Mouse (Mus musculus): ENCODE results near the gene Suv39h1. TPM values are rescaled to one million over a fixed set of nuclear protein-coding genes. Genes with fewer than 3 reads are reported as not detected.
A peak's percentile ranks its signal among the peaks of the same experiment; 100 is the strongest.
"Not testable (repeated sequence)": the region's sequence is repeated elsewhere in the genome, so short reads cannot be mapped to it uniquely, and the experiment has no call there.

Gene Suv39h1
- total and polyA plus RNA-seq, 2 experiments: 3.5 to 4.3 TPM

- H3K27ac ChIP-seq (replicated peaks; ENCODE audit: insufficient read depth, low read depth, low read length): no peak within 1 kb of the TSS
- WGBS: 25% methylated on average over 2 of the region's 2 CpGs
- no peak within 1 kb of the TSS for H3K4me3 ChIP-seq (ENCODE audit: insufficient read depth, low read depth, low read length)
- no peaks in the 10 kb centered on the region for H3K79me2 ChIP-seq (ENCODE audit: control insufficient read depth, insufficient read depth, low read length)
- no peak for TF ChIP-seq CTCF (IDR thresholded peaks at IDR 0.05; ENCODE audit: low read depth, low read length)
- TF ChIP-seq POLR2A (IDR thresholded peaks at IDR 0.05; ENCODE audit: extremely low read depth, insufficient read depth, low read length): no peak
- DNase-seq (ENCODE audit: extremely low read depth, low read depth, low spot score): peak; percentile 14
- no peaks in the 10 kb centered on the region for H3K36me3 ChIP-seq (ENCODE audit: control insufficient read depth, insufficient read depth, low read length)
- no peaks in the 10 kb centered on the region for H3K4me1 ChIP-seq (ENCODE audit: control insufficient read depth, insufficient read depth, low read length)
- H3K9ac ChIP-seq (ENCODE audit: low read depth, low read length): no peak within 1 kb of the TSS
- H3K27me3 ChIP-seq (ENCODE audit: control insufficient read depth, insufficient read depth, low read length): no peaks in the 10 kb centered on the region
These were observed 56.3 kb downstream of the Suv39h1 start, which contains the start of gene Glod5 for GRCm38 (mm10) chrX:8018286-8018685. Gene Glod5, minus strand, starts transcription at chrX:8018492.

DNA sequence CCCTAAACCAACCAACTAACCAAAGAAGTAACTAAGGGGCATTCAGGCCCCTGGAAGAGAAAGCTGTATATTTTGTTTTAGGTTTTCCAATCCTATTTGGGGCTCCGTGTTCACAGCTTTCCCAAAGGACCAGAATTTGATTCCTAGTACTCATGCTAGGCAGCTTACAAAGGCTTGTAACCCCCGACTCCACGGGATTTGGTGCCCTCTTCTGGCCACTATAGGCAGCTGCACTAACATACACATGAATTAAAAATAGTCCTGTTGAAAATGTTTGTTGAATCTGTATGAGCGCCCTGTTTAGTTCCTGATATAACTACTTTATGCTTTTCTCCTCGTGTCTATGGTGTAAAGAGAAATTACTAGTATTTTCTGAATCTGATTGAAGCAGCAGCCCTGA lies 57.4 kb downstream of the Suv39h1 start:
- WGBS: 4% methylated on average over 5 of the region's 5 CpGs
- peak; percentile 67 for TF ChIP-seq CTCF (IDR thresholded peaks at IDR 0.05; ENCODE audit: low read depth, low read length)
- no peak for TF ChIP-seq POLR2A (IDR thresholded peaks at IDR 0.05; ENCODE audit: extremely low read depth, insufficient read depth, low read length)
- Histone ChIP-seq H3K4me3 (ENCODE audit: insufficient read depth, low read depth, low read length) (no peak overlapping the region), H3K27me3 (ENCODE audit: control insufficient read depth, insufficient read depth, low read length) (no peaks in the 10 kb centered on the region), H3K36me3 (ENCODE audit: control insufficient read depth, insufficient read depth, low read length) (no peaks in the 10 kb centered on the region), H3K27ac (replicated peaks; ENCODE audit: insufficient read depth, low read depth, low read length) (no peak overlapping the region), H3K9ac (ENCODE audit: low read depth, low read length) (no peak overlapping the region), H3K4me1 (ENCODE audit: control insufficient read depth, insufficient read depth, low read length) (no peaks in the 10 kb centered on the region), H3K79me2 (ENCODE audit: control insufficient read depth, insufficient read depth, low read length) (no peaks in the 10 kb centered on the region)
- peak; percentile 44 for DNase-seq (ENCODE audit: extremely low read depth, low read depth, low spot score)

GRCm38 (mm10) chrX:8015675-8016074 lies 58.9 kb downstream of the Suv39h1 start:
- not testable (repeated sequence) for H3K27ac ChIP-seq (replicated peaks; ENCODE audit: insufficient read depth, low read depth, low read length); H3K27me3 ChIP-seq (ENCODE audit: control insufficient read depth, insufficient read depth, low read length); H3K4me1 ChIP-seq (ENCODE audit: control insufficient read depth, insufficient read depth, low read length); H3K9ac ChIP-seq (ENCODE audit: low read depth, low read length); DNase-seq (ENCODE audit: extremely low read depth, low read depth, low spot score); H3K4me3 ChIP-seq (ENCODE audit: insufficient read depth, low read depth, low read length); H3K79me2 ChIP-seq (ENCODE audit: control insufficient read depth, insufficient read depth, low read length); H3K36me3 ChIP-seq (ENCODE audit: control insufficient read depth, insufficient read depth, low read length)
- 62% methylated on average over 7 of the region's 7 CpGs for WGBS

- Histone ChIP-seq H3K27ac (replicated peaks; ENCODE audit: insufficient read depth, low read depth, low read length) (no peak overlapping the region), H3K27me3 (ENCODE audit: control insufficient read depth, insufficient read depth, low read length) (no peaks in the 10 kb centered on the region), H3K36me3 (ENCODE audit: control insufficient read depth, insufficient read depth, low read length) (no peaks in the 10 kb centered on the region), H3K4me1 (ENCODE audit: control insufficient read depth, insufficient read depth, low read length) (no peaks in the 10 kb centered on the region), H3K4me3 (ENCODE audit: insufficient read depth, low read depth, low read length) (no peak overlapping the region), H3K9ac (ENCODE audit: low read depth, low read length) (no peak overlapping the region), H3K79me2 (ENCODE audit: control insufficient read depth, insufficient read depth, low read length) (no peaks in the 10 kb centered on the region)
- peak; percentile 58 for DNase-seq (ENCODE audit: extremely low read depth, low read depth, low spot score)
- TF ChIP-seq CTCF (IDR thresholded peaks at IDR 0.05; ENCODE audit: low read depth, low read length): no peak
- TF ChIP-seq POLR2A (IDR thresholded peaks at IDR 0.05; ENCODE audit: extremely low read depth, insufficient read depth, low read length): no peak
- WGBS: 37% methylated on average over 6 of the region's 8 CpGs
These were observed 60.8 kb downstream of the Suv39h1 start for GRCm38 (mm10) chrX:8013569-8014314.

DNA sequence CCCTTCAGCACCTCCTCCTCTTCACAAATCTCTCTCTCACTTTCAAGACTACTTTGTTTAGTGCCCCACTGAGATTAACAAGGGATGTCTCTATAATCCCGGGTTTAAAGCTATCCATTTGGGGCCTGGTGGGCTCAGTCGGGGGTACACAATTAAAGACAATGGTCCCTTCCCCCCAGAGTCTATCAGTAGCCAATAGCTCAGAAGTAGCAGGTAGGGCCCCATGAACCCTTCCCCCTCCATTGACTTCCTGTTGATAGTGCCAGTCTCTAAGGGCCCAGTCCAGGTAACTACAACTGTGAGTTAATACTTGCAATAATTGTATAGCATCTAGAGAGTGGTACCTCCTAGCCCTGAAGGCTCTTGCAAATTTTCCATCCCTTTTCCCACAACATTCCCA lies 61.4 kb downstream of the Suv39h1 start:
- Histone ChIP-seq H3K9ac (ENCODE audit: low read depth, low read length) (no peak overlapping the region), H3K79me2 (ENCODE audit: control insufficient read depth, insufficient read depth, low read length) (no peaks in the 10 kb centered on the region), H3K27me3 (ENCODE audit: control insufficient read depth, insufficient read depth, low read length) (no peaks in the 10 kb centered on the region), H3K4me1 (ENCODE audit: control insufficient read depth, insufficient read depth, low read length) (no peaks in the 10 kb centered on the region), H3K27ac (replicated peaks; ENCODE audit: insufficient read depth, low read depth, low read length) (no peak overlapping the region), H3K4me3 (ENCODE audit: insufficient read depth, low read depth, low read length) (no peak overlapping the region), H3K36me3 (ENCODE audit: control insufficient read depth, insufficient read depth, low read length) (no peaks in the 10 kb centered on the region)
- 15% methylated on average over 2 of the region's 2 CpGs for WGBS
- no peak for TF ChIP-seq POLR2A (IDR thresholded peaks at IDR 0.05; ENCODE audit: extremely low read depth, insufficient read depth, low read length)
- no peak for TF ChIP-seq CTCF (IDR thresholded peaks at IDR 0.05; ENCODE audit: low read depth, low read length)
- DNase-seq (ENCODE audit: extremely low read depth, low read depth, low spot score): no peak

Other genes starting within 250 kb of the Suv39h1 start
- 18.0 and 22.0 TPM in 2 replicates for gene Otud5, start 233.4 kb downstream of the Suv39h1 start, total RNA-seq (2014; rRNA removed)
- 14.2 and 17.0 TPM in 2 replicates for gene Otud5, start 233.4 kb downstream of the Suv39h1 start, polyA plus RNA-seq (2012; rRNA removed)
- gene Pim2, start 196.5 kb downstream of the Suv39h1 start, total RNA-seq (2014; rRNA removed): 0.74 and 1.9 TPM in 2 replicates
- gene Pim2, start 196.5 kb downstream of the Suv39h1 start, polyA plus RNA-seq (2012; rRNA removed): 4.7 and 5.4 TPM in 2 replicates
- 10.6 and 11.5 TPM in 2 replicates for gene Slc35a2, start 190.7 kb downstream of the Suv39h1 start, total RNA-seq (2014; rRNA removed)
- 34.7 and 42.6 TPM in 2 replicates for gene Slc35a2, start 190.7 kb downstream of the Suv39h1 start, polyA plus RNA-seq (2012; rRNA removed)
- 14.3 and 15.3 TPM in 2 replicates for gene Pqbp1, start 175.5 kb downstream of the Suv39h1 start, total RNA-seq (2014; rRNA removed)
- 49.1 and 51.2 TPM in 2 replicates for gene Pqbp1, start 175.5 kb downstream of the Suv39h1 start, polyA plus RNA-seq (2012; rRNA removed)
- gene Timm17b, start 175.4 kb downstream of the Suv39h1 start, total RNA-seq (2014; rRNA removed): 20.7 and 27.5 TPM in 2 replicates
- 53.7 and 58.2 TPM in 2 replicates for gene Timm17b, start 175.4 kb downstream of the Suv39h1 start, polyA plus RNA-seq (2012; rRNA removed)
- not detected in 2 replicates for gene Gm10491, start 166.9 kb downstream of the Suv39h1 start, total RNA-seq (2014; rRNA removed)
- gene Gm10491, start 166.9 kb downstream of the Suv39h1 start, polyA plus RNA-seq (2012; rRNA removed): not detected in 2 replicates
- not detected in 2 replicates for gene Gm10490, start 165.2 kb downstream of the Suv39h1 start, total RNA-seq (2014; rRNA removed)
- gene Gm10490, start 165.2 kb downstream of the Suv39h1 start, polyA plus RNA-seq (2012; rRNA removed): not detected in 2 replicates
- 0.09 TPM in 1 of 2 replicates, not detected in the other for gene Pcsk1n, start 154.9 kb downstream of the Suv39h1 start, total RNA-seq (2014; rRNA removed)
- gene Pcsk1n, start 154.9 kb downstream of the Suv39h1 start, polyA plus RNA-seq (2012; rRNA removed): not detected in 2 replicates
- not detected in 2 replicates for gene Eras, start 146.2 kb downstream of the Suv39h1 start, total RNA-seq (2014; rRNA removed)
- gene Eras, start 146.2 kb downstream of the Suv39h1 start, polyA plus RNA-seq (2012; rRNA removed): not detected in 2 replicates
- 9.8 and 13.3 TPM in 2 replicates for gene Hdac6, start 126.9 kb downstream of the Suv39h1 start, total RNA-seq (2014; rRNA removed)
- gene Hdac6, start 126.9 kb downstream of the Suv39h1 start, polyA plus RNA-seq (2012; rRNA removed): 17.5 and 19.8 TPM in 2 replicates
- 0.09 TPM in 1 of 2 replicates, not detected in the other for gene Gata1, start 96.7 kb downstream of the Suv39h1 start, total RNA-seq (2014; rRNA removed)
- gene Gata1, start 96.7 kb downstream of the Suv39h1 start, polyA plus RNA-seq (2012; rRNA removed): 0.06 TPM in 1 of 2 replicates, not detected in the other
- gene Glod5, start 56.3 kb downstream of the Suv39h1 start, total RNA-seq (2014; rRNA removed): not detected in 2 replicates
- gene Glod5, start 56.3 kb downstream of the Suv39h1 start, polyA plus RNA-seq (2012; rRNA removed): not detected in 2 replicates
- gene Was, start 15.7 kb upstream of the Suv39h1 start, total RNA-seq (2014; rRNA removed): 1.6 and 2.2 TPM in 2 replicates
- 0.83 and 1.7 TPM in 2 replicates for gene Was, start 15.7 kb upstream of the Suv39h1 start, polyA plus RNA-seq (2012; rRNA removed)
- 16.7 and 18.5 TPM in 2 replicates for gene Wdr13, start 58.1 kb upstream of the Suv39h1 start, total RNA-seq (2014; rRNA removed)
- 44.1 and 49.8 TPM in 2 replicates for gene Wdr13, start 58.1 kb upstream of the Suv39h1 start, polyA plus RNA-seq (2012; rRNA removed)
- 61.7 and 67.0 TPM in 2 replicates for gene Rbm3, start 71.1 kb upstream of the Suv39h1 start, total RNA-seq (2014; rRNA removed)
- gene Rbm3, start 71.1 kb upstream of the Suv39h1 start, polyA plus RNA-seq (2012; rRNA removed): 13.2 and 24.3 TPM in 2 replicates
- gene Tbc1d25, start 101.4 kb upstream of the Suv39h1 start, total RNA-seq (2014; rRNA removed): 0.92 and 1.9 TPM in 2 replicates
- gene Tbc1d25, start 101.4 kb upstream of the Suv39h1 start, polyA plus RNA-seq (2012; rRNA removed): 6.3 and 8.9 TPM in 2 replicates
- 243 and 273 TPM in 2 replicates for gene Ebp, start 118.8 kb upstream of the Suv39h1 start, total RNA-seq (2014; rRNA removed)
- 605 and 631 TPM in 2 replicates for gene Ebp, start 118.8 kb upstream of the Suv39h1 start, polyA plus RNA-seq (2012; rRNA removed)
- gene Porcn, start 131.8 kb upstream of the Suv39h1 start, total RNA-seq (2014; rRNA removed): 1.9 and 2.7 TPM in 2 replicates
- gene Porcn, start 131.8 kb upstream of the Suv39h1 start, polyA plus RNA-seq (2012; rRNA removed): 8.8 and 12.6 TPM in 2 replicates
- 11.0 and 16.8 TPM in 2 replicates for gene Ftsj1, start 177.6 kb upstream of the Suv39h1 start, total RNA-seq (2014; rRNA removed)
- gene Ftsj1, start 177.6 kb upstream of the Suv39h1 start, polyA plus RNA-seq (2012; rRNA removed): 29.9 and 31.1 TPM in 2 replicates
- 0.18 and 0.20 TPM in 2 replicates for gene Slc38a5, start 196.4 kb upstream of the Suv39h1 start, total RNA-seq (2014; rRNA removed)
- gene Slc38a5, start 196.4 kb upstream of the Suv39h1 start, polyA plus RNA-seq (2012; rRNA removed): 0.22 and 0.24 TPM in 2 replicates